Mouse (Mus musculus): ENCODE data around the gene Atp8a1.
A peak's percentile ranks its signal among the peaks of the same experiment; 100 is the strongest.

The Atp8a1 gene

GRCm38 (mm10) chr5:67628180-67628940 is 218.9 kb downstream of the Atp8a1 start:
- no peak for DNase-seq

GRCm38 (mm10) chr5:67621230-67621629 is 226.0 kb downstream of the Atp8a1 start:
- no peak for DNase-seq

GRCm38 (mm10) chr5:67609520-67609837 is 237.8 kb downstream of the Atp8a1 start:
- no peak for DNase-seq

- no peak for DNase-seq
These were observed 238.3 kb downstream of the Atp8a1 start for GRCm38 (mm10) chr5:67608674-67609519.

GRCm38 (mm10) chr5:67607804-67608673 is 239.2 kb downstream of the Atp8a1 start, which contains the start of gene Shisa3:
Gene Shisa3 (plus strand): TSS chr5:67607882.
- peak; percentile 18 for DNase-seq

GRCm38 (mm10) chr5:67606916-67607803 is 240.1 kb downstream of the Atp8a1 start:
- no peak for DNase-seq

- DNase-seq: no peak
These were observed 241.3 kb downstream of the Atp8a1 start for GRCm38 (mm10) chr5:67605951-67606350.

GRCm38 (mm10) chr5:67599935-67600334 is 247.3 kb downstream of the Atp8a1 start:
- no peak for DNase-seq

GRCm38 (mm10) chr5:67595629-67596028 is 251.6 kb downstream of the Atp8a1 start:
- DNase-seq: no peak

- DNase-seq: peak; percentile 28
These were observed 252.2 kb downstream of the Atp8a1 start for GRCm38 (mm10) chr5:67595070-67595469.

- peak; percentile 27 for DNase-seq
These were observed 267.3 kb downstream of the Atp8a1 start for GRCm38 (mm10) chr5:67579725-67580633.

GRCm38 (mm10) chr5:67575705-67576104 is 271.5 kb downstream of the Atp8a1 start:
- no peak for DNase-seq

- DNase-seq: no peak
These were observed 273.2 kb downstream of the Atp8a1 start for GRCm38 (mm10) chr5:67574039-67574438.

GRCm38 (mm10) chr5:67572552-67573155 is 274.6 kb downstream of the Atp8a1 start:
- DNase-seq: peak; percentile 31

All from lung, postnatal 36 days (tissue).